Mouse (Mus musculus) c-Kit-positive CD71-positive TER-119-positive erythroid progenitor cells, embryonic 14.5 days (primary cell): ENCODE measurements around the gene Pdlim1.

ENCODE experiments used
- DNase-seq: peaks from one replicate; pipeline ENCODE4 v3.0.0-alpha.2; 2013; ENCODE audit warnings: low spot score

Gene Pdlim1

DNA sequence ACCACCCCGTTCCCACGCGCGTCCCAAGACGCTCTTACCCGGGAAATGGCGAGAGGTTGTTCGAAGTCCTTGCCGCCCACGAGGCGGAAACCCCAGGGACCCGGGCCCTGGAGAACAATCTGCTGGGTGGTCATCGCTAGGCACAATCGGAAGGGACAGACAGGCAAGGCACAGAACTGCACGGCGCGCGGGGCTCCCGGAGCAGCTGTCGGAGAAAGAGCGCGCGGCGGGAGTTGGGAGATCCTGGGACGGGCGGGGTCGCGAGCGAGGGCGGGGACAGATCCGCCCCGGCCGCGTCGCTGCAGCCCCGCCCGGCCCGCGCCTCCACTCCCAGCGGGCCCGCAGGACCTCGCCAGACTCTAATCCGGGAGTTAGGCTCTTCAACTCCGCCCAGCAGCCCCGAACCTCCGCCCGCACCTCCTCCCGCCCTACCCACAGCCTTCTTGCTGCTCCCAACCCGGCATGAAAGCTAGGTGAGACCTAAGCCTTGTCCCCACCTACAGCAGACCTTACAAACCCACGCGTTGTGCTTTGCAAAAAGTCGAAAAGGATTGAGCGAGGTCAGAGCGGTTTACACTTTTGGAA is at the start of gene Pdlim1:
Gene Pdlim1 (minus strand): TSS at position 535 of the 585 bp plus-strand sequence.
- DNase-seq, result peak; percentile 74

DNA sequence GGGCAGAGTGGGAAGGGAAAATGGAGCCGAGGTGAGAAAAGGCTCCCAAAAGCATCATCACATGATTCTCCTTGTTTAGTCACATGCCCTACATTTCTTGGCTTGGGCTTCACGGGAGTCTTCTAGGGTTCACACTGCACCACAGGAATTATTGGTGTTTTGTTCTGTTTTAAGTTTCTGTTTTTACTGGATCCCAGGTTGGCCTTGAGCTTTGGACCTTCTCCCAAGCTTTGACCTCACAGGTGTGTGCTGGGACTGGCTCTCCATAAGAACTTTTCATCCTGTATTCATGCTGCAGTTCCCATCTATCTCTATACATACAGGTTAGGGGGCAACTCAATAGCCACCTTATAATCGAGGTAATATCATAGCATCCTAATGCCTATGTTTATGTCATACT is 47.6 kb upstream of the Pdlim1 start:
- DNase-seq, result no peak

DNA sequence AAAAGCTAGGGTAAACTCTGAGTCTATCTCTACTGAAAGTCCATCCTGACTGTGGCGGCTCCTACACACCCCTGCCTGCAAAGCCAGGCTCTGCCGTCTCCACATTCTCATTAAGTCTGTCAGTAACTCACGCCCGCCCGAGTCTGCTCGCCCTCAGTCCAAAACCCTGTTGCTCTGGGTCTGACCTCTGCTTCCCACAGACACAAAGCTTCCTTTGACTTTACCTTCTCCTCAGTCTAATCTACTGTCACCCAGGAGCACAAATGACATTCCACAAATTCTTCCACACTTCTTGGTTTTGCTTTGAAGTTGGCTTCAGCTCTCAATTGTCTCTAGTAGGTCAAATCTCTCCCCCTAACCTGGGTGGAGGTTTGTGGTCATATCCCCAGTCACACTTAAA is 46.9 kb upstream of the Pdlim1 start:
- DNase-seq, result no peak

DNA sequence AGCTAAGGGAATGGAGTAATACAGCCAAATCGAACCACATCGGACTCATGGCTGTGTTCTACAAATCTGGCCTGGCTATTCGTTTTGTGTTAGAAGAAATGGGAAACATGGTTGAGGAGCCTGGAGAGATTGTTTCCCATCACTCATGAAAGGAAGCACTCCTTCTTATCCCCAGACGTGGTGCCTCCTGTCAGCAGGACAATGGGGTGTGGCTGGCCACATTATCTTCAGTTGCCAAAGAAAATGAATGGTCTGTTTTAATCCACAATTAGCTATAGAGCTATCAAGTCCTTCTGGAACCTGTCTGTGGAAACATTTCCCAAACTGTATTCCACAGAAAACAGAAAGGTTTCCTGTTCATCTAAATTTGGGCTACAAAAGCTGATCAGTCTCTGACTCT is 45.4 kb upstream of the Pdlim1 start:
- DNase-seq, result no peak

DNA sequence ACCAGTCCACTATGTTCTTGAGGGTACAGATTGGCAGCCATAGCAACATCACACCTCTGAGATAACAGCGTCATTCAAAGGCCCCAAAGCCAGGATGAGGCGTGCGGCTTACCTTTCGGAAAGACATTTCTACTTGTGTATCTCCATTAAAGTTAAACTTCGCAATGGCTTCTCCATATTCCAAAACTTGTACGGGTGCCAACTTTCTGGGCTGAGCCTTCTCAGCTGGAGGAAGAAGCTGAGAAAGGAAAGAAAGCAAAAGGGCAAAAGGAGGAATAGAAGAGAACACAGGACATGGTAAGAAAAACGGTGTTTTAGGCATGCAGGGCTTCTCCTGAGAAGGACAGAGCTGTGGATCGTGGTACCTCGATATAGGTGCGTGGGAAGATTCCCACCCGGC is 42.6 kb upstream of the Pdlim1 start:
- DNase-seq, result no peak

DNA sequence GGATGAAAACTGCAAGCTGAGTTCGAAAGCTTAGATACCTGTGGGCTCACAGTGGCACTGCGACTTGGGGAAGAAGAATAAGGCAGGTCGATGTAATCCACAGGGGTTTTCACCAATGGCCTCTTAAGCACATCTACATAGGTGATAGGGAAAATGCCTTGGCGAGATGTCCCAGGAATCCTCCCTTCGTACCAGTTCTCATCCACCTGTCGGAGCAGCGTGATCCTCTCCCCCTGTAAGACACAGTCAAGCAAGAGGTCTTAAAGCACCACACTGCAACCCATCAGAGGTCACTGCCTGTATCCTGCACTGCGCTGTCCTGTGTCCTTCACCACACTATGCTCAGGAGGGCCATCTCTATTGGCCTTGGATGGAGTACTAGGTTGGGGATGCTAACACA is 40.0 kb upstream of the Pdlim1 start:
- DNase-seq, result no peak

DNA sequence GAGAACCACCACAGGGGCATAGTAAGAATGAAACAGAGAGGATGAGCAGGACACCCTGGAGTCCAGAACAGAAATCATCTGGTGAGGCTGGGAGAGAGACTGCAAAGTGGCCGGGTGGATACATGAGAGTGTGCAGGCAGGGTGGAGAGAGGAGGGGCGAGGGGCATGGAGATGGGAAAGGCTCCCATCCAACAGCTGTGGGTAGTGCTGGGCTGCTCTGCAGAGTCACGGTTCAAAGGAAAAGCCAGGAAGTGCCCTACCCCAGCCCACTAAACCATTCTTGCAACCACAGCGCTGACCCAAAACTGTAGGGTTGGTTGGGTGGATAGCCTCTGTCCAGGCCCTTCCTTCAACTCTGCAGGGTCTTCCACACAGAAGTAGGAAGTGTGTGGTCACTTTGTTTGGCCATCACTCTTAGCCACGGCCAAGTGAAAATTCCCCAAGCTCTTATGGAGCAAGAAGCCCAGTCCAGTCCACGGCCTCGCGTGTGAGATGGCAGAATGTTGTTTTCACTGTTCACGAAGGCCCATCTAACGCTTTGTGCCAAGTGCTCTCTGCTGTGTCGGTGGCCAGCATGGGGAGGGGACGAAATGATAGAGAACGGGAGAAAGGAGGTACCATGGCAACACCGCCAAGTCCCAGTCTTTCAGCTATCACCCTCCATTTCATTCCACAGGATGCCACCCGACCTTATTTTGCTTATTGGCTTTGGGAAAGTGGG is 38.9 kb upstream of the Pdlim1 start:
- DNase-seq, result no peak

DNA sequence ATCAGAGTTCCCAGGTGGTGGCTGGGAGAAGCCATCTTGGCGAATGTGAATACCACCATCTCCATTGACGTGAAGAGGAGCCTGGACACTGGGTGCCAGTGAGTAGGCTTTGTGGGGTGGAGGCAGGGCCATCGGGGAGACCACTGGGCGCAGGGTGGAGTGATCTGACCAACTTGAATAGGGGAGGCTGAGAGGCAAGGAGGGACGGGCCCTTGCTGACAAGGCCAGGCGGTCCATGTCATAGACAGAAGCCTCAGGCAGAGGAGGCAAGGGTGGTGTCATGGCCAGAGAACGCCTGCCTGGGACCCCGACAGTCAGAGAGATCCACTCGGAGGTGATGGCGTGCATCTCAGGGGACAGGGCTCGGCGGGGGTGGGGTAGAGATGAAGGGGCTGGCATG is 38.3 kb upstream of the Pdlim1 start:
- DNase-seq, result no peak

DNA sequence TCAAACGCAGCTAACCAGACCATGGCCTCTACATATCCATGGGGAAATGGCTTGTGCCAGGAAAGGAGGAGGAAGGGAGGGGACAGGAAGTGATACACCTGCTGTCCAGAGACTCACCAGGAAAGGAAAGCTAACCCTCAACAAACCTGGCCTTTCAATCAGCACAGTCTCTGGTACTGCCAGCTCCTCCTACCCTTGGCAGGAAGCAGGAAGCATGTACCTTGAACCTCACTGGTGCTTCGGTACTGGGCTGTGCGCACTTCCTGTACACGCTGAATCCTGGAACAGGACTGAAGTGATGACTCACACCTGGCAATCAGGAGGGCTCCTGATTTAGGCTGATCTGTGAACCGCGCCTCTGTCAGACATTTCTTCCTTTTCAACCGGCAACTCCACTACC is 35.9 kb upstream of the Pdlim1 start:
- DNase-seq, result no peak

DNA sequence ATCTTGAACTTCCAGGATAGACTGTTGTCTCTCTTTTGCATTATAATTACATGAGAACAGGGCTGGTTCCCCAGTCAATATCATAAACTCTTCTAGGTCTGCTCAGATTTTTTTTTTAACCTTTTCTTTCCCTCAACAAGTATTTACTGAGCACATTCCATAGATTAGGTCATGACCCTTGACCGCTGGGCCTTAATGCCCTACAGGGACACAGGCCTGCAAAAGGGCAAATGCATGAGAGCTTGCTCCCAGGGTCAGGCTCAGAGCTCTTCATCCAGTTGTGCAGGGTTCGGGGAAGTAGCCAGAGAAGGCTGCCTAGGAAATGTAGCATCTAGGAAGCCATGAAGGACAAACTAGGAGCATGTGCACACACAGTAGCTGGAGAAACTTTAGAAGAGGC is 35.0 kb upstream of the Pdlim1 start:
- no peak for DNase-seq

DNA sequence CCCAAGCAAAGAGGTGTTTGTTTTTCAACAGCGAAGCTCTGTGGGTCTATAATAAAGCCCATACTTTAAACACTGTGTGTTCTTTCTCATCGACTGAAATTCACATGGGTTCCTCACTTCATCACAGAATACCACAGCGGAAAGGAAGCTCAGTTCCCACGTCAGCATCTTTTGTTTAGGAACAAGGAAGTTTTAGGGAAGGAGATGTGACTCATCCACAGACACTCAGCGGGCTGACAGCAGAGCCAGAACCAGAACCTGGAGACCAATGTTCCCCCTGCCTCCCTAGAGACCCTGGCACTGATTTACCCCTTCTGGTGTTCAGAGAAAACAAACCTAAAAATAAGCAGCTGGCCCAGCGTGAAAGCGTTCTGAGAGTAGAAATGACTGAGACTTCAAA is 33.8 kb upstream of the Pdlim1 start:
- DNase-seq, result no peak

DNA sequence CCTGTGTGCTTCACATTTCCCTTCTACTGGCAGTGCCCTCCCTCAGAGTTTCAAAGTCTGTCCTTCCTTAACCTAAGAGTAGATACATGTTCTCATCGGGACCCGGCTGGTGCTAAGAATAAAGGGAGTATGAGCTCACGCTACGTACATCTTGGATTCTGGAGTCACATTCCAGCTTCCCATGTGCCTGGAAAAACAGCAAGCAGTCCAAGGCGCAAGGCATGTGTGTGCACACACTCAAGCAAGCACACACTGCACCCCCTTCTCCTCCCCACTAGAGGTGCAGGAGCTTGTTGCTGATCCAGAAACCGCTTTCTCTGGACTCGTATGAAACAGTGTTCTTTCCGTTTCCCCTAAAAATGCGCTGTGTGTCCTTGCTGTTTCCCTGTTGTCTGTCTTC is 31.3 kb upstream of the Pdlim1 start:
- no peak for DNase-seq

DNA sequence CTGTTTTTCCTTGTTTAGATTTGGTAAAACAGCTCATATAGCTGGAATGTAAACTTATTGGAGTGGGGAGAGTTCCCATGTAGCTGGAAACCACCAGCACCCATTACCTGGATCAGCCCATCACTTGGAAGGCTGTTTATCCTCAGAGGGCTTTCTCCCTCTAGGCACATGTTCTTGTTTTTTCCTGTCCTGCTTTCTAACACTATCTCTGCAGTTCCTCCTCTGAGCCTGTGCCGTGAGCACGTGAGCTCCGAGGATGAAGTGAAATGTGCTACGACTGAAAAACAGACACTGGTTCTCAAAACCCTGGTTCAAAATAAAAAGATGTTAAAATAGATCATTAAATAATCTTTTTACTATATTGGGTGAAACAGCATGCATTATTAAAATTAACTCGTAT is 30.8 kb upstream of the Pdlim1 start:
- no peak for DNase-seq

DNA sequence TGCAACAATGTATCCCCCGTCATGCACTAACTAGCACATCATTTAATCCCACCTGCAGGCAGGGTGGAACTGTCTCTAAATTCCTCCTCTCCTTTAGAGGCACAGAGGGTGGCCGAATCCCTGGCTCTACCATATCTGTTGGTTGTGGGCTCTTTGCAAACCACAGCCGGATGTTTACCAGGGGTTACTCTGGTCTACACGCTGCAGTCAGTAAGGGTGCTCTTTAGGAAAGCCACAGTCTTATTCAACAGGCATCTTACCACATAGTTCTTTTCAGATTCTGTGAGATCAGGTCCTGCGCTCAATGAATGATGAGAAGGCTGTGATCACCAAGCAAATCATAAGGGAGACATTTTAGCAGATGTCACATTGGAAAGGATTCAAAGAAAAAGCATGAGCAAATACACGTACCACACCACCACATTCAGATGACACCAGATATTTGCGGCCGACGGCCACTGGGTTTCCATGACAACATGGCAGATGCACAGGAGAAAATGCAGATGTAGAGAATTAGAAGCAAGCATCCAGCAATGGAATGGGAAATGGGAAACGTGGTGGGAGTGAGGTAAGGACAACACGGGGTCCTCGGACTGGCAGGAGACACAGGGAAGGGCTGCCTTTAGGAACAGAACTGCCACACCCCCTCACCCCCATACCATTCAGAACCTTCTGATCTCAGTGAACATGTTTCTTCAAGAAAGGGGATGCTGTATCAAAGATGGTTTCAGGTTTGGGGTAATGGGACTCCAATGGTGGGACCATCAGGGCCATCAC is 28.5 kb upstream of the Pdlim1 start:
- no peak for DNase-seq

DNA sequence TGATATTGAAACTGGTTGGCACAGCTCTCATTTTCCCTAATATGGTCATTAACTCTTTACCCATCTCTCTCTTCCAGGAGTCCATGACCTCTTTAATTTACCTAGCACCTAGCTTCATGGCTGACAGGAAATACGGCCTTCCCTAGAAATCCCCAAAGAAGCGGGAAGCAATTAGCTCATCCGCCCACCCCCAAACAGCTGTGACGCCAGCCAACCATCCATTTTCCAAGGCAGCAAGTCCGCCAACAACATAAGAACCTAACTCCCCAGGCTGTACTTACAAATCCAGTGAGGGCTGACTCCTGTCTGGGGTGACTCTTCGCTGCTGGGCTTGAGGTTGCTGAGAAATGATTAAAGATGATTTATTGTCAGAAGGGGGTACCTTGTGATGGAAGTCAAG is 27.5 kb upstream of the Pdlim1 start:
- DNase-seq, result no peak

DNA sequence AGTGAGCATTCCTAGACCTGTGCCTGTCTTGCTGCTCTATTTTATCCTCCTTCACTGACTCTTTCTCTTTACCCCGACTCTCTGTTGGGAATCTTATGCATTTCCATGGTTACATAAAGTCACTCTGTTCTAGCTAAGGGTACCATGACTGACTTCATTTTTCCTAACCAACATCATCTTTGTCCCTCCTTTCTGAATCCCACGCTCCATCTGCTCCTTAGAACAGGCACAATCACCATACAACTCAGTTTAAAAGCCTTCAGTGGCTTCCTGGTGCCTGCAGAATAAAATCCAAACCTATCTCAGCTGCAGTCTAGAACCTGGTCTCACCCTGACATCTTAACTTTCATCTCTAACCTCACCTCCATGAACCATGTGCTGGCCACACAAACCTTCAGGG is 26.9 kb upstream of the Pdlim1 start:
- DNase-seq, result no peak

DNA sequence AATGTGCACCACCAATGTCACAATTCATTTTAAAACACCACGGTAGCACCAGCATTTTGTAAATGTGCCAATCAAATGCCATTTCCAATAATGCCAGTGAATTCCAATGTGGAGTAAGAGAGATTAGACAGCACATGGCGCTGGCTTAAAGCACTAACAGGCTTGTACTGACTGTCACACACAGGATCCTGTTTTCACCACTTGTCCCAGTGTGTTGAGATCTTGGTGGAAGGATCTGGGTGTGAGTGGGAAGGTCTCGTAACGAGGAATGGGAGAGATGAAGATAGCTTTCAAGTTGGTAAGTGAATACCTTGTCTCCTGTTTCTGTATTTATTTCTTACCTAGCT is 26.1 kb upstream of the Pdlim1 start:
- DNase-seq, result no peak

DNA sequence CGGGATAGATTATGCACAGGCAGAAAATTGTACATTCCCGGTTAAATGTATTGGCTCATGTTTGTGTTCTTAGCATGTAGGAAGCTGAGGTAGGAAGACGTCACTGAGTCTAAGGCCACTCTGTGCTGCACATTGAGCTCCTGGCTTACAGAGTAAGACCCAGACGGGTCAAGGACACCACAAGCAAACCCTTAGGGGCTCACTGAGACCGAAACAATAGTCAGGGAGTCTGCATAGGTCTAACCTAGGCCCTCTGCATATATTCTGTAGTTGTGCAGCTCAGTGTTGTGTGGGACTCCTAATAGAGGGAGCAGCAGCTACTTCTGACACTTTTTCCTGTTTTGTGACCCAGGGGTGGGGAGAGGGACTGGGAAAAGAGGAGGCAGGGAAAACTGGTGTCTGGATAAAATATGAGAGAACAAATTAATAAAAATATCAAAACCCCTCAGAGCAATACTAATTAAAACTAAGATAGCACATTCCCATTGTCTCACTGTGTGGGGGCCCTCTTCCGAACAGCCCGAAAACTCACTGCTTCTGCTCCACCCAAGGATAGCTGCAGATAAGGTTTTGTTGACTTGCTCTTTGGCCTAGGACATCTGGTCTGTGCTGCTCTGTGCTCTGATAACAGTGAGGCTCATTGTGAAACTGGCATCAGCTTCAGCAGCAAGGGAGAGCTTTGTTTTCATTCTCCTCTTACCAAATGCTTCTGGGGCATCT is 25.6 kb upstream of the Pdlim1 start:
- DNase-seq, result peak; percentile 72

DNA sequence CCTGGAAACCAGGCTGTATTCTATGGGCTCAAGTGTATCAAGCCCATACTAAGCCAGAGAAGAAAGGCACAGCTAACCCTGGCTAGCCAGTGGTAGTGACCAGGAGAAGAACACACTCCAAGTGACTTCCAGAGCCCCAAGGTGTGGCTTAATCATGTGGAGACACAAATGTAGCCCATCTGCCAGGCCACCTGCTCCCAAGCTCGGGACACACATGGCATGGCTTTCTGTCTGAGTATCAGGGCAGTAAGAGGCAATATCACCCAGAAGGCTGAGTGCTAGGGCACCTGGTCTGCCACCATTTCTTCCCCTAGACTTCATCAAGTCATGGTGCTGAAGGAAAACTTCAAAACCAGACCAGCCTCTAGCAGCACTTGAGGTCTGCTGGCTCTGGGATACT is 22.6 kb upstream of the Pdlim1 start:
- no peak for DNase-seq

DNA sequence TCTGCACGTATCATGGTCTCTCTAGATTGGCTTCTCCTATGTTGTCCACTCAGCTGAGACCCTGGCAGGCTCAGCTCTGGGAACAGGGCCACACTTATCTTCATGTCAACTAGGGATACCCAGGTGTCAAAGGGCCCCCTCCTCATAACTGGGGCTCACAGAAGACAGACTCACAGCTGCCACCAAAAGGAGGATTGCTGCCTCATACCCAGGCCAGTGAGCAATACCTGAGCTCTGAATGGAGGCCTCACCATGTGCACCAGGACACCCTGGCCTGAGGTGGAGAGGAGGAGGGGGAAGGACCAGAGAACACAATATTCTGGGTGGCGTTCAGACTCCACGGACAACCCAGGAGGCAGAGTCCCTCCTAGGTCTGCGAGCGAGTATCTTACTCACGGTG is 22.1 kb upstream of the Pdlim1 start:
- DNase-seq, result no peak

DNA sequence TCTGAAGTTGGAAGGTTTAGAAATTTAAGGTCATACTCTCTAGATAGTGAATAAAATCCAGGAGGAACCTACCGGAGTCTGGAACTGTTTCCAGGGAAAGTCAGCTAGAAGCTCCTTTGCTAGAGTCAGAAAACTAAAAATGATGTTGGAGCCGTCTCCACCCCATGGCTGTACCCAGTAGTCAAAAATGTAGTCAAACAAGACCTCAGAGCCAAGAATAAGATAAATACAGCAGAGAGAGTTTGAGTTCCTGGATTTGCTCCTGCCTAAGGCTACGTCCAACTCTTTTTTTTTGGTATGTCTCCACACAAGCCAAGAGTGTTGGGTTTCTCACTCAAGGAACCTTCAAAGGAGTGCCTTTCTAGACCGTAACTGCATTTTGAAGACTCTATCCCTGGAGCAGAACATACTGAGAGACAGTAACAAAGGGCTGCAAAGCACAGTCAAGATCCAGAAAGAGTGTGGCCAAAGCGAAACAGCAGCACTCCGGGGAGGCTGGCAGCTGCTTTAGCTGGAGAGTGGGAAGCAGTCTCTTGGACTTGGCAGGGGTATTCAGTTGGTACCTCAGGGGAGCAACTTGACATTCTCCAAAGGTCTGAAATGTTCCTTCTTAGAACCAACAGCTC is 18.6 kb upstream of the Pdlim1 start:
- DNase-seq, result no peak

DNA sequence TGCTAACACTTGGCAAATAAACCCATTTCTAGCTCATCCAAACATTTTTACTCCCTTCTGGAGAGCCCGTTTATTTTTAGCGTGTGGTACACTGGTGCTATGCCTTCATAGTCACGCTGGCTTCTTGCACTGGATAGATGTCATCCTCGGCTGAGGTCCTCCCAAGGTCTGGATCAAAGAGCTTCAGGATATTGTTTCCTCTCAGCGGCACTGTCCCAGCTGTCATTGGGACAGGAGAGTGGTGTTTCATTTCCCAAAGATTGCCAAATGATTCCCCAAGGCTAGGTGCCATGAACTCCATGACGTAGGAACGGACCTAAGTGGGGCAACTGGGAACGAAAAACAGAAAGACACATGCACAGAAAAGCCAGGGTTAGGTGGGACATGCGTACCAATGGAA is 16.8 kb upstream of the Pdlim1 start:
- DNase-seq, result no peak

DNA sequence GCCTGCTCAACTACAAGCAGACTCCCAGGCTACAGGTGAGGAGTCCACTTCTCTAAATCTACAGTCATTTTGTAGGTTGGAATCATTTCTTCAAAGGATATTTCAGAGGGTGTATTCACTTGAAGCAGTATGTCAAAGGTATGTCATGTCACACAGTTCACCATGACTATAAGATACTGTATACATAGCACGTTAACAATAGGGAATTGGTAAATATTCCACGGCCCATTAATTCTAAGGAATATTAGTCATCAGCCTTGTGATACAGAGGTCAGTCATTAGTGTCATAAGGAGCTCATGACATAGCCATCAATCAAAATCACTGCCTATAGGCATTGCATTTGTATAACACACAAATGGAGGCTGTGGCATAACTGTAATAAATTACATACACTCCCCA is 13.1 kb upstream of the Pdlim1 start:
- no peak for DNase-seq
